Mouse (Mus musculus): ENCODE results near the gene Elmo1.

DNA sequence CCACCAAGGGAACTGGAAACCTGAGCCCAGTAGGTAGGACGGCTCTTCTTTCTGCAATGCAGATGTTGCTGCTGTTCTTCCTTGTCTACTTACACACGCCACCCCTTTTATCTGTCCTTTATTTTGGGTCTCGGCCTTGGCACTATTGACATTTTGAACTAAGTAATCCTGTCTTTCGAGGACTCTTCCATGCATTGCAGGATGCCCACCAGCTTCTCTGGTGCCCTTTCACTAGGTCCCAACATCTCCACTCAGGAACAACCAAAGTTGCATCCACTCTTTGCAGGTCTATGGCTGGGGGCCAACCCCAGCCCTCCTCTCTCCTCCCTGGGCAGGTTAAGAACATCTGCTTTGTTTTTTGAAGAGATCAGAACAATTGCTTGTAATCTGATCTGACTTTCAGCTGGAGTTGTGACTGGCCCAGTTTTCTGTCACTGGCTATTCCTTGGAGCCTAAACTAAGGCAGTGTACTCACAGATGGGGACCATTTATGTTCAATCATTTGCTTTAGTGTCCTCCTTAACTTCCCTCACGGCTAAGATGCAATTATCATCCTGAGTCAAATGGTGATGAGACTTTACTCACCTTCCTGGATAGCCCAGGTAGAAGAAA, 6.7 kb downstream of the Elmo1 start:
- TF ChIP-seq GATA1 (IDR thresholded peaks at IDR 0.05; ENCODE audit: low read length) (no peak), TAL1 (IDR thresholded peaks at IDR 0.05; ENCODE audit: low read length) (no peak)
